Comparison of ENCODE assay signal across 16 mouse cellular contexts in the genomic region with DNA sequence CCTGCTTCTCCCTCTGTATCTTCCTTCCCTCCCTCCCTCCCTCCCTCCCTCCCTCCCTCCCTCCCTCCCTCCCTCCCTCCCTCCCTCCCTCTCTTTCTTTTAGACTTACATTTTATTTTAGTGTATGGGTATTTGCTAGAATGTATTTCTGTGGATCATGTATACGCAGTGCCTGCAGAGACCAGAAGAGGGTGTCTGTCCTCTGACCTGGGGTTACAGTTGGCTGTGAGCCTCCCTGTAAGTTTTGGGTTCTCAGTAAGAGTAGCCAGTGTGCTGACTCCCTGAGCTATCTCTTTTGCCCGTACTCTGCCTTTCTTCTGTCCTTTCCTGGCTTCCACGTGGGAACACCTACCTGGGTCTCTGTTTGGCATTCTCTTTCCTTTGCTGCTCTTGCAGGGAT. TPM values are rescaled to one million over a fixed set of nuclear protein-coding genes. Genes with fewer than 3 reads are reported as not detected.
DNase-seq lines count a peak whose midpoint lies in the region; ATAC-seq and TF ChIP-seq lines count a peak whose summit lies in the region.
"Had no signal": no experiment of that assay in that cellular context is flagged by ENCODE, and none has a peak within 500 bp of the region (broad histone marks: within the 10 kb centered on the region; RNA-seq: fewer than 3 reads in every experiment).

No protein-coding gene starts in this region.

- H3K4me3 ChIP-seq in heart, postnatal 0 days (ENCODE audit: low read depth, low read length): no peak overlapping the region
- no peak overlapping the region for H3K4me3 ChIP-seq in lung, adult 2 months (replicated peaks; ENCODE audit: extremely low read depth, low read depth, low read length)
- H3K4me3 ChIP-seq: hindbrain, embryonic 15.5 days had no signal

- no peaks in the 10 kb centered on the region for H3K9me3 ChIP-seq in heart, postnatal 0 days (replicated peaks; ENCODE audit: control insufficient read depth, low read length)
- H3K9me3 ChIP-seq: hindbrain, embryonic 15.5 days had no signal

- TF ChIP-seq CTCF in heart, postnatal 0 days (IDR thresholded peaks at IDR 0.05; ENCODE audit: low read depth): peak; percentile 25; the same call in 1 of the 2 replicates
- TF ChIP-seq CTCF in lung, adult 2 months (IDR thresholded peaks at IDR 0.05; ENCODE audit: insufficient read depth, low read length): no peak

- H3K27ac ChIP-seq in heart, postnatal 0 days (ENCODE audit: low read depth): no peak overlapping the region
- H3K27ac ChIP-seq: hindbrain, embryonic 15.5 days; macrophage had no signal

- 54% methylated on average over 3 of the region's 3 CpGs for WGBS in heart, postnatal 0 days
- WGBS in lung, adult 2 months: 64% methylated on average over 3 of the region's 3 CpGs

- intact Hi-C loops in heart, postnatal 25 days (cut with DNase I): no loop called here

- no peak for TF ChIP-seq EP300 in heart, postnatal 0 days (IDR thresholded peaks at IDR 0.05; ENCODE audit: low read depth)

- no peak overlapping the region for H3K9ac ChIP-seq in heart, postnatal 0 days (replicated peaks; ENCODE audit: low read depth, low read length)
- H3K9ac ChIP-seq: hindbrain, embryonic 15.5 days had no signal

- no peak for TF ChIP-seq POLR2A in lung, adult 2 months (IDR thresholded peaks at IDR 0.05; ENCODE audit: borderline replicate concordance, extremely low read depth, low read depth, low read length)

- no peak for ATAC-seq in heart, postnatal 0 days (ENCODE audit: insufficient read depth, low read depth)
- ATAC-seq in activated CD4-positive, CD25-positive, alpha-beta regulatory T cell, adult 4 months: no peak
- ATAC-seq: forebrain, embryonic 14.5 days had no signal

- H3K36me3 ChIP-seq in heart, postnatal 0 days (replicated peaks; ENCODE audit: control insufficient read depth, insufficient read depth, low read length): no peaks in the 10 kb centered on the region
- no peaks in the 10 kb centered on the region for H3K36me3 ChIP-seq in splenic B cell, adult 2 months (ENCODE audit: control insufficient read depth, insufficient read depth, low read length, poor library complexity, severe bottlenecking)
- H3K36me3 ChIP-seq: hindbrain, embryonic 15.5 days had no signal

- peaks cover 14% of the 10 kb centered on the region; the same call in 1 of the 2 replicates for H3K4me1 ChIP-seq in heart, postnatal 0 days (ENCODE audit: control insufficient read depth, insufficient read depth)
- peaks cover 6% of the 10 kb centered on the region for H3K4me1 ChIP-seq in lung, adult 2 months (ENCODE audit: control insufficient read depth, insufficient read depth, low read length)

- no peak for DNase-seq in heart, postnatal 0 days (ENCODE audit: low spot score)
- DNase-seq in heart, postnatal 25 days (ENCODE audit: low spot score): no peak
- DNase-seq in lung, postnatal 36 days: peak; percentile 20
- DNase-seq in lung, adult 2 months: no peak
- DNase-seq in ZHBTc4 (ENCODE audit: low read depth, low spot score): peak; percentile 50
- DNase-seq in splenic B cell, adult 2 months (ENCODE audit: low read depth, low spot score): peak; percentile 4
- DNase-seq in left cerebral cortex, adult 18-20 months (ENCODE audit: low spot score in 2 of 2): no peak
- DNase-seq: adrenal gland, postnatal 36 days; cerebellum, postnatal 14 days; heart, adult 18-20 months; heart, postnatal 10 days; midbrain, embryonic 14.5 days had no signal

- H3K27me3 ChIP-seq in heart, postnatal 0 days (ENCODE audit: control insufficient read depth, insufficient read depth, low read length): no peaks in the 10 kb centered on the region
- H3K27me3 ChIP-seq in splenic B cell, adult 2 months (ENCODE audit: control insufficient read depth, insufficient read depth, low read length, poor library complexity, severe bottlenecking): no peaks in the 10 kb centered on the region; the same call in 1 of the 2 replicates
- H3K27me3 ChIP-seq: hindbrain, embryonic 15.5 days had no signal

- H3K4me2 ChIP-seq in heart, postnatal 0 days (ENCODE audit: low read depth, low read length): no peak overlapping the region
- H3K4me2 ChIP-seq: hindbrain, embryonic 15.5 days had no signal

RNA-seq across cellular contexts. Expression of gene Arhgap32, which starts 27.1 kb away (rescaled TPM):
- total RNA-seq in heart, postnatal 0 days (2014; rRNA removed; ENCODE audit: low replicate concordance): 9.0 and 11.4 TPM in 2 replicates
- polyA plus RNA-seq in heart, postnatal 0 days (2015; fragmentation: Nextera tagmentation; extraction: Ambion mirVana): 1.8 and 1.9 TPM in 2 replicates
- total RNA-seq in heart, postnatal 25 days (2021): 10 to 100 TPM; 20.3 to 21.7 TPM
- 4.3 and 9.2 TPM in 2 replicates for polyA plus RNA-seq in lung, adult 2 months (2012; rRNA removed)
- polyA plus RNA-seq in activated CD4-positive, CD25-positive, alpha-beta regulatory T cell, adult 4 months (2017; shearing (Covaris generic)): not detected
- total RNA-seq in left cerebral cortex, adult 18-20 months (2021): 100 to 1,000 TPM; 434 to 457 TPM

Comparison
In these comparisons a context has a peak if more than half of its experiments do, and no peak if none do; other contexts are left out.
1. DNase-seq: peak in lung, postnatal 36 days (single experiment), ZHBTc4 (single experiment) and splenic B cell, adult 2 months (single experiment); none in heart, postnatal 0 days (single experiment), heart, postnatal 25 days (single experiment), lung, adult 2 months (single experiment) and left cerebral cortex, adult 18-20 months (0 of 2).
2. RNA of gene Arhgap32, which starts 27.1 kb away (total RNA-seq): 434 to 457 TPM in left cerebral cortex, adult 18-20 months; 20.3 to 21.7 TPM in heart, postnatal 25 days and 9.0 to 11.4 TPM in heart, postnatal 0 days; every median in the first group is over 10 times any median in the second.